Comparison of ENCODE assay signal across 8 mouse cellular contexts in the genomic region with DNA sequence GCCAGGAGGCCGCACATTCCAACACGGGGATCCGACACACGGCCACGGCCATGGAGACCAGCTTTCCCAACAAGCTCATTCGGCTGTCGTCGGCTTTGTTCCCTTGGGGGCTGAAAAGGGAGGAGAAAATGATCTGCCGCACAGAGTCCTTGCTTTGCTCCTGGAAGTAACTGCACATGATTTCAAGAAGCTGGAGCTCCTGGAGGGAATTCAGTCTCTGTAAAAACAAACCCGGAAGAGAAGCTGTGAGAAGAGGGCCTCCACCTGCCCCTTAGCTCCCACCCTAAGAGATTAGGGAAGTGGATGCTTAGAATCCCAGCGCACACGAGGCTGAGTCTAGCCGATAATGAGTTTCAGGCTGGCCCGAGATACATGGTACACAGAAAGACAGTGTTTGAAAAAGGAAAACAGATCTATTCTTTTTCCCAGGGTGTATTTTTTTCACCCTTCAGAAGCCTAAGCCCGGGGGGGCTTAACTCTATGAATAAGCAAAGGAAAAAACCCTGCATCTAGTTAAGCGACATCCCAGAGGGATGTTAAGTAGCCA. TPM values are rescaled to one million over a fixed set of nuclear protein-coding genes. Genes with fewer than 3 reads are reported as not detected.
DNase-seq lines count a peak whose midpoint lies in the region; ATAC-seq and TF ChIP-seq lines count a peak whose summit lies in the region.

No protein-coding gene starts in this region.

- peak overlapping the region; percentile 95 for H3K9ac ChIP-seq in ES-E14 (ENCODE audit: insufficient read depth, low read depth, low read length, poor library complexity, severe bottlenecking)
- peak overlapping the region; percentile 95 for H3K9ac ChIP-seq in forebrain, embryonic 13.5 days
- H3K9ac ChIP-seq in liver, embryonic 14.5 days (replicated peaks), result peak overlapping the region; percentile 74

- H3K4me1 ChIP-seq in ES-E14 (ENCODE audit: control insufficient read depth in 2 of 2, insufficient read depth in 2 of 2, low read length in 2 of 2, poor library complexity in 1 of 2), result peaks cover 0 to 8% of the 10 kb centered on the region in 2 experiments; a peak in 2 of 4 replicates
- peaks cover 28% of the 10 kb centered on the region for H3K4me1 ChIP-seq in forebrain, embryonic 13.5 days
- peaks cover 3 to 13% of the 10 kb centered on the region in 2 experiments; a peak in 3 of 4 replicates for H3K4me1 ChIP-seq in liver, embryonic 14.5 days (replicated peaks; ENCODE audit: control insufficient read depth in 2 of 2, insufficient read depth in 2 of 2, low read length in 1 of 2)

- H3K4me2 ChIP-seq in forebrain, embryonic 13.5 days, result peak overlapping the region; percentile 91
- peak overlapping the region; percentile 89 for H3K4me2 ChIP-seq in liver, embryonic 14.5 days (ENCODE audit: low read depth)

- TF ChIP-seq EP300 in liver, embryonic 14.5 days (IDR thresholded peaks at IDR 0.05; ENCODE audit: low read depth), result no peak

- in situ Hi-C loops in ES-E14 (cut with MboI; ENCODE audit: low sequenced_read_pairs in 2 of 2, unreplicated experiment in 2 of 2), result no loop called here

- WGBS in forebrain, embryonic 13.5 days, result under 1% methylated on average over 16 of the region's 16 CpGs
- 7% methylated on average over 16 of the region's 16 CpGs for WGBS in liver, embryonic 14.5 days (ENCODE audit: insufficient replicate concordance)

- H3K9me3 ChIP-seq in ES-E14 (ENCODE audit: control insufficient read depth, insufficient read depth, low read depth, low read length), result no peaks in the 10 kb centered on the region
- no peaks in the 10 kb centered on the region for H3K9me3 ChIP-seq in forebrain, embryonic 13.5 days (replicated peaks)
- no peaks in the 10 kb centered on the region for H3K9me3 ChIP-seq in liver, embryonic 14.5 days (ENCODE audit: control insufficient read depth, low read length)

- no peak for DNase-seq in gastrocnemius, adult 2 months
- DNase-seq in gastrocnemius, postnatal 25 days, result no peak
- DNase-seq in ES-E14 (ENCODE audit: low read depth, low spot score), result no peak
- peak; percentile 25 to 46 (median 37) for DNase-seq in liver, embryonic 14.5 days (ENCODE audit: low read depth in 3 of 3, low spot score in 3 of 3)
- no peak for DNase-seq in cerebellum, adult 11 months
- DNase-seq in left cerebral cortex, adult 8-10 months (ENCODE audit: low spot score in 2 of 2), result no peak

- H3K27me3 ChIP-seq in forebrain, embryonic 13.5 days, result no peaks in the 10 kb centered on the region
- no peaks in the 10 kb centered on the region for H3K27me3 ChIP-seq in liver, embryonic 14.5 days (ENCODE audit: control insufficient read depth, insufficient read depth, low read length)

- H3K27ac ChIP-seq in gastrocnemius, adult 2 months, result peak overlapping the region; percentile 93
- H3K27ac ChIP-seq in ES-E14 (ENCODE audit: insufficient read depth, low read depth, low read length, poor library complexity, severe bottlenecking), result no peak overlapping the region
- peak overlapping the region; percentile 96 for H3K27ac ChIP-seq in forebrain, embryonic 13.5 days
- peak overlapping the region; percentile 30 for H3K27ac ChIP-seq in liver, embryonic 14.5 days

- peak; percentile 16; the same call in 1 of the 2 replicates for ATAC-seq in forebrain, embryonic 13.5 days
- peak; percentile 56; the same call in 1 of the 2 replicates for ATAC-seq in liver, embryonic 14.5 days (ENCODE audit: insufficient read depth)
- ATAC-seq in cerebellum, adult (ENCODE audit: insufficient number of reproducible peaks, low FRiP score, low TSS enrichment), result no peak

- peak overlapping the region; percentile 98 for H3K4me3 ChIP-seq in gastrocnemius, adult 2 months
- peak overlapping the region; percentile 87 to 94 for H3K4me3 ChIP-seq in ES-E14 (ENCODE audit: insufficient read depth in 1 of 2, low read depth in 1 of 2, low read length in 2 of 2, poor library complexity in 1 of 2, severe bottlenecking in 1 of 2)
- H3K4me3 ChIP-seq in forebrain, embryonic 13.5 days, result peak overlapping the region; percentile 75
- H3K4me3 ChIP-seq in liver, embryonic 14.5 days (ENCODE audit: insufficient read depth in 1 of 2, low read depth in 2 of 2, low read length in 2 of 2), result peak overlapping the region; percentile 75 to 92

- H3K36me3 ChIP-seq in ES-E14 (ENCODE audit: control insufficient read depth, insufficient read depth, low read length, poor library complexity, severe bottlenecking), result peaks cover 36% of the 10 kb centered on the region
- peaks cover 75% of the 10 kb centered on the region for H3K36me3 ChIP-seq in forebrain, embryonic 13.5 days (ENCODE audit: poor library complexity, severe bottlenecking)
- H3K36me3 ChIP-seq in liver, embryonic 14.5 days (replicated peaks; ENCODE audit: control insufficient read depth, insufficient read depth, low read depth), result peaks cover 26% of the 10 kb centered on the region

- intact Hi-C loops in gastrocnemius, adult 2 months (cut with DNase I), result no loop called here

- TF ChIP-seq CTCF in gastrocnemius, adult 2 months (IDR thresholded peaks at IDR 0.05), result no peak
- no peak for TF ChIP-seq CTCF in liver, embryonic 14.5 days (IDR thresholded peaks at IDR 0.05; ENCODE audit: low read depth)

TF ChIP-seq in ES-E14, 5 proteins besides CTCF, POLR2A, EP300 and RAD21:
- TF ChIP-seq ZNF384 (IDR thresholded peaks at IDR 0.05; ENCODE audit: low read depth, low read length) (no peak), MAFK (IDR thresholded peaks at IDR 0.05; ENCODE audit: insufficient read depth, low read depth, low read length) (no peak), ZC3H11A (IDR thresholded peaks at IDR 0.05; ENCODE audit: borderline replicate concordance, low read depth, low read length) (no peak), CHD2 (IDR thresholded peaks at IDR 0.05; ENCODE audit: low read depth, low read length) (no peak), HCFC1 (IDR thresholded peaks at IDR 0.05; ENCODE audit: borderline replicate concordance, insufficient read depth, low read length) (no peak)

RNA-seq across cellular contexts. Expression of a gene that starts 0.9 kb away (rescaled TPM):
- 10 to 100 TPM; 11.1 to 11.5 TPM for total RNA-seq in gastrocnemius, adult 2 months (2021)
- 10 to 100 TPM in 1 of 2 experiments, 1 to 10 TPM in 1; 8.1 to 11.2 TPM for total RNA-seq in gastrocnemius, postnatal 25 days (2021)
- total RNA-seq in ES-E14 (2012; rRNA removed), result 17.9 and 20.2 TPM in 2 replicates
- 50.0 and 51.5 TPM in 2 replicates for polyA plus RNA-seq in forebrain, embryonic 13.5 days (2015; fragmentation: Nextera tagmentation; extraction: Ambion mirVana)
- polyA plus RNA-seq in liver, embryonic 14.5 days (2012; rRNA removed), result 12.7 and 14.1 TPM in 2 replicates
- 13.7 and 17.2 TPM in 2 replicates for polyA plus RNA-seq in liver, embryonic 14.5 days (2014; fragmentation: Nextera tagmentation; extraction: Ambion mirVana)
- total RNA-seq in left cerebral cortex, adult 8-10 months (2022), result 10 to 100 TPM; 21.7 to 24.7 (median 23.3) TPM

RNA-seq across cellular contexts. Expression of a gene that starts 14.8 kb away (rescaled TPM):
- 10 to 100 TPM; 35.0 to 40.6 TPM for total RNA-seq in gastrocnemius, adult 2 months (2021)
- total RNA-seq in gastrocnemius, postnatal 25 days (2021), result 10 to 100 TPM; 32.1 to 33.0 TPM
- total RNA-seq in ES-E14 (2012; rRNA removed), result 27.7 and 29.3 TPM in 2 replicates
- 68.4 and 78.9 TPM in 2 replicates for polyA plus RNA-seq in forebrain, embryonic 13.5 days (2015; fragmentation: Nextera tagmentation; extraction: Ambion mirVana)
- polyA plus RNA-seq in liver, embryonic 14.5 days (2012; rRNA removed), result 16.4 and 19.3 TPM in 2 replicates
- 24.5 and 25.9 TPM in 2 replicates for polyA plus RNA-seq in liver, embryonic 14.5 days (2014; fragmentation: Nextera tagmentation; extraction: Ambion mirVana)
- 10 to 100 TPM; 43.1 to 44.4 (median 44.0) TPM for total RNA-seq in left cerebral cortex, adult 8-10 months (2022)

RNA-seq across cellular contexts. Expression of a gene that starts 20.8 kb away (rescaled TPM):
- total RNA-seq in gastrocnemius, adult 2 months (2021), result under 1 TPM in 1 of 2 experiments, not detected in 1; 0.08 TPM
- total RNA-seq in gastrocnemius, postnatal 25 days (2021), result under 1 TPM in 1 of 2 experiments, not detected in 1; 0.28 TPM
- total RNA-seq in ES-E14 (2012; rRNA removed), result 0.67 and 0.69 TPM in 2 replicates
- polyA plus RNA-seq in forebrain, embryonic 13.5 days (2015; fragmentation: Nextera tagmentation; extraction: Ambion mirVana), result not detected in 2 replicates
- 0.10 and 0.11 TPM in 2 replicates for polyA plus RNA-seq in liver, embryonic 14.5 days (2012; rRNA removed)
- not detected in 2 replicates for polyA plus RNA-seq in liver, embryonic 14.5 days (2014; fragmentation: Nextera tagmentation; extraction: Ambion mirVana)
- total RNA-seq in left cerebral cortex, adult 8-10 months (2022), result 1 to 10 TPM; 4.0 to 4.7 (median 4.3) TPM

RNA-seq across cellular contexts. Expression of a gene that starts 42.9 kb away (rescaled TPM):
- not detected for total RNA-seq in gastrocnemius, adult 2 months (2021)
- not detected for total RNA-seq in gastrocnemius, postnatal 25 days (2021)
- total RNA-seq in ES-E14 (2012; rRNA removed), result 0.16 and 0.58 TPM in 2 replicates
- polyA plus RNA-seq in forebrain, embryonic 13.5 days (2015; fragmentation: Nextera tagmentation; extraction: Ambion mirVana), result 0.15 and 0.23 TPM in 2 replicates
- 0.01 and 0.05 TPM in 2 replicates for polyA plus RNA-seq in liver, embryonic 14.5 days (2012; rRNA removed)
- polyA plus RNA-seq in liver, embryonic 14.5 days (2014; fragmentation: Nextera tagmentation; extraction: Ambion mirVana), result not detected in 2 replicates
- total RNA-seq in left cerebral cortex, adult 8-10 months (2022), result 1 to 10 TPM; 3.1 to 4.6 (median 3.6) TPM

RNA-seq across cellular contexts. Expression of a gene that starts 44.4 kb away (rescaled TPM):
- 1 to 10 TPM; 3.2 to 3.6 TPM for total RNA-seq in gastrocnemius, adult 2 months (2021)
- total RNA-seq in gastrocnemius, postnatal 25 days (2021), result 1 to 10 TPM; 2.9 to 3.1 TPM
- total RNA-seq in ES-E14 (2012; rRNA removed), result 1.6 and 2.7 TPM in 2 replicates
- 5.8 and 6.1 TPM in 2 replicates for polyA plus RNA-seq in forebrain, embryonic 13.5 days (2015; fragmentation: Nextera tagmentation; extraction: Ambion mirVana)
- 0.28 and 0.33 TPM in 2 replicates for polyA plus RNA-seq in liver, embryonic 14.5 days (2012; rRNA removed)
- 0.05 and 0.10 TPM in 2 replicates for polyA plus RNA-seq in liver, embryonic 14.5 days (2014; fragmentation: Nextera tagmentation; extraction: Ambion mirVana)
- total RNA-seq in left cerebral cortex, adult 8-10 months (2022), result 10 to 100 TPM; 24.1 to 26.8 (median 24.5) TPM

Comparison
In these comparisons a context has a peak if more than half of its experiments do, and no peak if none do; other contexts are left out.
1. DNase-seq: peak in liver, embryonic 14.5 days (3 of 3); none in gastrocnemius, adult 2 months (single experiment), gastrocnemius, postnatal 25 days (single experiment), ES-E14 (single experiment), cerebellum, adult 11 months (single experiment) and left cerebral cortex, adult 8-10 months (0 of 2).
2. Peak in every context shown above with its lines, with median percentiles within 50 percentile points of each other: H3K4me3 ChIP-seq and H3K9ac ChIP-seq.